Mouse (Mus musculus): Measurements from ENCODE around the gene Abi3. TPM values are rescaled to one million over a fixed set of nuclear protein-coding genes. Genes with fewer than 3 reads are reported as not detected.

Abi3 gene
- polyA plus RNA-seq, 1 experiment: 1.3 TPM

DNA sequence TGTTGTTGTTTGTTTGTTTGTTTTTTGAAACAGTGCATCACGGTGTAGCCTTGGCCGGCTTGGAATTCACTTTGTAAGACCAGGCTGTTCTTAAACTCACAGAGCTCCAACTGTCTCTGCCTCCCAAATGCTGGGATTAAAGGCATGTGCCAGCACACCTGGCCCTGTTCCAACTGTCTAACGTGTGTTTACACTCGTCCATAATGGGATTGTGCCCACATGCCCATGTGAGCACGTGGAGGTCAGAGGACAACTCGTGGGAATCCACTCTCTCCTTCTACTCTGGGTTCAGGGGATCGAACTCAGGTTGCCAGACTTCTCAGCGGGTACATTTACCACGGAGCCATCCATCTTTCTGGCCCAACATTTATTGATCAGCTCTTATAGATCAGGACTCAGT, 26.9 kb downstream of the Abi3 start:
- TF ChIP-seq EP300 (IDR thresholded peaks at IDR 0.05; ENCODE audit: insufficient read depth, low read depth, low read length) (no peak), POLR2A (IDR thresholded peaks at IDR 0.05; ENCODE audit: insufficient read depth, low read length) (no peak), CTCF (IDR thresholded peaks at IDR 0.05; ENCODE audit: low read depth, low read length) (no peak)
- Histone ChIP-seq H3K9me3 (replicated peaks; ENCODE audit: control insufficient read depth, insufficient read depth, low read length, poor library complexity, severe bottlenecking) (no peaks in the 10 kb centered on the region), H3K36me3 (ENCODE audit: control insufficient read depth, insufficient read depth, low read length, poor library complexity, severe bottlenecking) (no peaks in the 10 kb centered on the region), H3K27ac (ENCODE audit: insufficient read depth, low read length) (no peak overlapping the region), H3K9ac (ENCODE audit: low read depth, poor library complexity, severe bottlenecking) (no peak overlapping the region), H3K27me3 (ENCODE audit: control insufficient read depth, insufficient read depth, low read length, poor library complexity, severe bottlenecking) (no peaks in the 10 kb centered on the region), H3K4me3 (ENCODE audit: low read depth, low read length) (no peak overlapping the region), H3K4me1 (ENCODE audit: control insufficient read depth, insufficient read depth, low read length) (peaks cover 2% of the 10 kb centered on the region)

DNA sequence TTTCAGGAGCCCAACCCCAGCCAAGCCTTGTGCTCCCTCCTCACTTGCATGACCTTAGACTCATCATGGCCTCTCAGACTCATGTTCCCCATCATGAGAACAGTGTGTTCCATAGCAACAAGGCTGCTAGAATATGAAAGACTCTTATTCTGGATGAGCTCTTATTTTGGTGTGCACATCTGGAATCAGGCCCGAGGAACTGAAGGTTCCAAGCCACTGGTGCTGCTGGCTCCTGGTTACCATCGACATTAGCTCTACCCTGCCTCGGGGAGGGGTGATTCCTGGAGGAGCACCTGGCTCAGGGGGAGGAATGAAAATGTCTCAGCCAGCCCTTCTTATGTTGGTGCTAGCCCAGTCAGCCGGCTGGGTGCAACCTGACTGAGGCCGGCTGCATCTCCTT, 27.4 kb downstream of the Abi3 start:
- no peak overlapping the region for H3K27ac ChIP-seq (ENCODE audit: insufficient read depth, low read length)
- H3K4me3 ChIP-seq (ENCODE audit: low read depth, low read length): no peak overlapping the region
- no peaks in the 10 kb centered on the region for H3K27me3 ChIP-seq (ENCODE audit: control insufficient read depth, insufficient read depth, low read length, poor library complexity, severe bottlenecking)
- no peak for TF ChIP-seq POLR2A (IDR thresholded peaks at IDR 0.05; ENCODE audit: insufficient read depth, low read length)
- no peak for TF ChIP-seq CTCF (IDR thresholded peaks at IDR 0.05; ENCODE audit: low read depth, low read length)
- no peak for TF ChIP-seq EP300 (IDR thresholded peaks at IDR 0.05; ENCODE audit: insufficient read depth, low read depth, low read length)
- peaks cover 2% of the 10 kb centered on the region for H3K4me1 ChIP-seq (ENCODE audit: control insufficient read depth, insufficient read depth, low read length)
- no peaks in the 10 kb centered on the region for H3K36me3 ChIP-seq (ENCODE audit: control insufficient read depth, insufficient read depth, low read length, poor library complexity, severe bottlenecking)
- H3K9me3 ChIP-seq (replicated peaks; ENCODE audit: control insufficient read depth, insufficient read depth, low read length, poor library complexity, severe bottlenecking): no peaks in the 10 kb centered on the region
- H3K9ac ChIP-seq (ENCODE audit: low read depth, poor library complexity, severe bottlenecking): no peak overlapping the region

DNA sequence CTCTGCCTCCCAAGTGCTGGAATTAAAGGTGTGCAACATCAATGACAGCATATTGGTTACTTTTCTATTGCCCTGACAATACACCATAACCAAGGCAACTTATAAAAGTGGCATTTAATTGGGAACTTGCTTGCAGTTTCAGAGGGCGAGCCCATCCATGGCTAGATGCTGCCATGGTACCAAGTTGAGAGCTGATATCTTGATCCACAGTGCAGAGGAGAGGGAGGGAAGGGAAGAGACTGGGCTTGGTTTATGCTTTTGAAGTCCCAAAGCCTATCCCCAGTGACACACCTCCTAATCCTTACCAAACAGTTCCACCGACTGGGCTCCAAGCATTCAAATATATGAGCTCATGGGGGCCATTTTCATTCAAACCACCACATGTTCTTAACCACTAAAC, 28.2 kb downstream of the Abi3 start:
- TF ChIP-seq CTCF (IDR thresholded peaks at IDR 0.05; ENCODE audit: low read depth, low read length) (no peak), EP300 (IDR thresholded peaks at IDR 0.05; ENCODE audit: insufficient read depth, low read depth, low read length) (no peak), POLR2A (IDR thresholded peaks at IDR 0.05; ENCODE audit: insufficient read depth, low read length) (no peak)
- Histone ChIP-seq H3K36me3 (ENCODE audit: control insufficient read depth, insufficient read depth, low read length, poor library complexity, severe bottlenecking) (no peaks in the 10 kb centered on the region), H3K4me3 (ENCODE audit: low read depth, low read length) (no peak overlapping the region), H3K9me3 (replicated peaks; ENCODE audit: control insufficient read depth, insufficient read depth, low read length, poor library complexity, severe bottlenecking) (no peaks in the 10 kb centered on the region), H3K27ac (ENCODE audit: insufficient read depth, low read length) (no peak overlapping the region), H3K9ac (ENCODE audit: low read depth, poor library complexity, severe bottlenecking) (no peak overlapping the region), H3K27me3 (ENCODE audit: control insufficient read depth, insufficient read depth, low read length, poor library complexity, severe bottlenecking) (no peaks in the 10 kb centered on the region), H3K4me1 (ENCODE audit: control insufficient read depth, insufficient read depth, low read length) (peaks cover 4% of the 10 kb centered on the region)

DNA sequence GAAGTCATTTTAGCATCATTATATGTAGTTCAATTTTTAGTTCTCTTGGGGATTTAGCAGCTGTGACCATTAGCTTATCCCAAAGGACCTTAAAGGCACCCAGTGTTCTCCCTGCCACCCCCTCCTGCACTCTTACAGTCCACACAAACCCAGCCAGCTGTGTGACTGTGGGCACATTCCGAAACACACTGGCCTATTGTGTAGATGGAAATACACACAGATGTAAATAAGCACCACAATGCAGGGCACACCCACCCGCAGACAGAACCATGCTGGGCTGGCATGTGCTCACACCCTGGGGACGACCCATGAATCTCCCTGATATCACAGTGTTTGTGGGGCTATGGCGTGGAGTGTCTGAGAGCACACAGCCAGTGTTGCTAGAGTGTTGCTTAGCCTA, 30.1 kb downstream of the Abi3 start:
- peaks cover 4% of the 10 kb centered on the region for H3K4me1 ChIP-seq (ENCODE audit: control insufficient read depth, insufficient read depth, low read length)
- TF ChIP-seq POLR2A (IDR thresholded peaks at IDR 0.05; ENCODE audit: insufficient read depth, low read length) (no peak), EP300 (IDR thresholded peaks at IDR 0.05; ENCODE audit: insufficient read depth, low read depth, low read length) (peak; percentile 40; the same call in 1 of the 2 replicates)
- H3K36me3 ChIP-seq (ENCODE audit: control insufficient read depth, insufficient read depth, low read length, poor library complexity, severe bottlenecking): no peaks in the 10 kb centered on the region
- H3K4me3 ChIP-seq (ENCODE audit: low read depth, low read length): no peak overlapping the region
- no peaks in the 10 kb centered on the region for H3K9me3 ChIP-seq (replicated peaks; ENCODE audit: control insufficient read depth, insufficient read depth, low read length, poor library complexity, severe bottlenecking)
- no peak overlapping the region for H3K27ac ChIP-seq (ENCODE audit: insufficient read depth, low read length)
- no peak overlapping the region for H3K9ac ChIP-seq (ENCODE audit: low read depth, poor library complexity, severe bottlenecking)
- no peaks in the 10 kb centered on the region for H3K27me3 ChIP-seq (ENCODE audit: control insufficient read depth, insufficient read depth, low read length, poor library complexity, severe bottlenecking)

DNA sequence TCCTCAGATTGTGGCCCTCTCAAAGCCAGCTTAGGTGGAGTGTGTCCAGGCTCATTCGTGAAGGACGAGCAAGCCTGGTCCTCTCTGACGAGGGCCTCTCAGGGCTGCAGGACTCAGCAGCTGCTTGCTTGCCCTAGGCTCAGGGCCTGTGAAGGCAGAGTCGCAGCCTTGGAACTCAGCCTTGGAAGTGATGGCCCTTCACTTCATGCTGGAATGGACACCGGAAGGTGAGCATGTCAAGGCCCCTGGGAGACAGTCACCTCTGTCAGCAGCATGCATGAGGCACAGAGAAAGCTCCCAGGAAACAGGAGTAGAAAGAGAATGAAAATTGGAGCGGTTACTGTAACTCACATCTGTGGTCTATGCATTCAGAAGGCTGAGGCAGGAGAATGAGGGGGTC, 30.5 kb downstream of the Abi3 start:
- no peaks in the 10 kb centered on the region for H3K9me3 ChIP-seq (replicated peaks; ENCODE audit: control insufficient read depth, insufficient read depth, low read length, poor library complexity, severe bottlenecking)
- no peaks in the 10 kb centered on the region for H3K27me3 ChIP-seq (ENCODE audit: control insufficient read depth, insufficient read depth, low read length, poor library complexity, severe bottlenecking)
- H3K36me3 ChIP-seq (ENCODE audit: control insufficient read depth, insufficient read depth, low read length, poor library complexity, severe bottlenecking): no peaks in the 10 kb centered on the region
- H3K27ac ChIP-seq (ENCODE audit: insufficient read depth, low read length): no peak overlapping the region
- H3K9ac ChIP-seq (ENCODE audit: low read depth, poor library complexity, severe bottlenecking): no peak overlapping the region
- TF ChIP-seq CTCF (IDR thresholded peaks at IDR 0.05; ENCODE audit: low read depth, low read length): no peak
- TF ChIP-seq POLR2A (IDR thresholded peaks at IDR 0.05; ENCODE audit: insufficient read depth, low read length): no peak
- TF ChIP-seq EP300 (IDR thresholded peaks at IDR 0.05; ENCODE audit: insufficient read depth, low read depth, low read length): no peak
- H3K4me3 ChIP-seq (ENCODE audit: low read depth, low read length): no peak overlapping the region
- H3K4me1 ChIP-seq (ENCODE audit: control insufficient read depth, insufficient read depth, low read length): peaks cover 4% of the 10 kb centered on the region

DNA sequence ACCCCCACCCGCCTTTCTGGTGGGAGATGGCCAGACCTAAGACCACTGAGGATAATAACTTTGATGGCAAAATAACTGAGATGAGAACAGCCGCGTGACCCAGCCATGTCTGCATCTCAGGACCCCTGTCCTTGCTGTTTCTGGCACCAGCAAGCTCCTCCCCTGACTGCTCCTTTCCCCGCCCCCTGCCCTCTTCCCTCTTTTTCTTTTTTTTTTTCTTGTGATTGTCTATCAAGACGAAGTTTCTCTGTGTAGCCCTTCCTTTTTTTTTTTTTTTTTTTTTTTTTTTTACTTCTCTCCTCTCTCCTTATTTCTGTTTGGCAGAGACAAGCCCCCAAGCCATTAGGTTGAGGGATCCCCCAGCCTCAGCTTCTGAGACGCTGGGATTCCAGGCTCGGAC, 31.4 kb downstream of the Abi3 start:
- no peaks in the 10 kb centered on the region for H3K9me3 ChIP-seq (replicated peaks; ENCODE audit: control insufficient read depth, insufficient read depth, low read length, poor library complexity, severe bottlenecking)
- no peak overlapping the region for H3K27ac ChIP-seq (ENCODE audit: insufficient read depth, low read length)
- H3K27me3 ChIP-seq (ENCODE audit: control insufficient read depth, insufficient read depth, low read length, poor library complexity, severe bottlenecking): no peaks in the 10 kb centered on the region
- no peaks in the 10 kb centered on the region for H3K36me3 ChIP-seq (ENCODE audit: control insufficient read depth, insufficient read depth, low read length, poor library complexity, severe bottlenecking)
- TF ChIP-seq CTCF (IDR thresholded peaks at IDR 0.05; ENCODE audit: low read depth, low read length) (no peak), POLR2A (IDR thresholded peaks at IDR 0.05; ENCODE audit: insufficient read depth, low read length) (no peak), EP300 (IDR thresholded peaks at IDR 0.05; ENCODE audit: insufficient read depth, low read depth, low read length) (no peak)
- H3K9ac ChIP-seq (ENCODE audit: low read depth, poor library complexity, severe bottlenecking): peak overlapping the region; percentile 51
- peak overlapping the region; percentile 34; the same call in 1 of the 2 replicates for H3K4me3 ChIP-seq (ENCODE audit: low read depth, low read length)
- peaks cover 4% of the 10 kb centered on the region for H3K4me1 ChIP-seq (ENCODE audit: control insufficient read depth, insufficient read depth, low read length)

Measured in ES-Bruce4 (cell line).